Mouse (Mus musculus) adrenal gland, postnatal 10 days (tissue): ENCODE measurements around the gene Cubn. TPM values are rescaled to one million over a fixed set of nuclear protein-coding genes. Genes with fewer than 3 reads are reported as not detected.
A peak's percentile ranks its signal among the peaks of the same experiment; 100 is the strongest.

Experiments
- DNase-seq: peaks from one replicate; pipeline ENCODE4 v3.0.0; 2021; ENCODE audit warnings: mixed read lengths
- total RNA-seq, 2 experiments: library from RNA; stranded (reverse); gene quantifications; 2 replicates each; pipeline ENCODE4 v1.2.3; 2021

Gene Cubn
- total RNA-seq, 2 experiments from 2014 or later, result 0.48 to 0.58 TPM

DNA sequence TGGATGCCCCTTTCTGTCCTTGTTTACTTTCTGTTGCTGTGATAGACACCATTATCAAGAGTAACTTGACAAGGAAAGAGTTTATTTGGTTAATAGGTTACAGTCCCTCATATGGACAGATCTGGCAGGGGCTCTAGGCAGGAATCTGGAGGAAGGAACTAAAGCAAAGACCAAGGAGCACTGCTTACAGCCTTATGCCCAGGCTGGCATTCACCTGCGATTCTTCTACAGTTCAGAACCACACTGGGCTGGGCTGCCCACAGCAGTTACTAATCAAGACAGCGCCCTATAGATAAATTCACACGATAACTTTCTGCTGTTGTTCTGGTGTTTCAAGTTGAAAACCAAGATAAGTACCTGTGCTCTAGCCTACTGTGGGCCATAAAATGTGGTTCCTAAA, 138.8 kb downstream of the Cubn start:
- DNase-seq, result no peak

DNA sequence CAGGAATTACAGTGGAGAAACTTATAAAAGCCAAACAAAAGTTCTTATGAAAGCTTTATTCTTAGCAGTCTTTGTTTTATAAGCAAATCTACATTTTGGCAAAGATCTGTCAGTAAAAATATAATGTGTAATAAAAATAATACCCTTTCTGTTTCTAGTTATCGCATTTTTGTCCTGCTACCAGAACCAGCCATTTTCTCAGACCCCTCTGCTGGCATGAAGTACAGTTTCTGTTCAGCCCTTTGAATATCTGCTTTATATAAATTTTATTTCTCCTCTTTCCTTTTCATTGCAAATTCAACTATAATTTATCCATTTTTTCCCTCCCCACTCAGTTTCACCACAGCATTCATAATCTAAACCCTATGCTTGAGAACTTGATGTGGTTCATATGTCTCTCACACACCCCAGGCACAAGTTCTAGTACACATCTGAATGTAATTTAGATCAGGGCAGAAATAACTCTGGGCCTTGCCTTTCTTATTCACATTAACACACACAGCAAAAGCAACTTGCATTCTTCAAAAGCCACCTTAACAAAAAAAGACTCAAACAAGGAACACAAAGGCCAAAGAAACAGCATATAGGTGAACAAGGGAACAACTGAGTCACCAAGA, 139.4 kb downstream of the Cubn start:
- no peak for DNase-seq

DNA sequence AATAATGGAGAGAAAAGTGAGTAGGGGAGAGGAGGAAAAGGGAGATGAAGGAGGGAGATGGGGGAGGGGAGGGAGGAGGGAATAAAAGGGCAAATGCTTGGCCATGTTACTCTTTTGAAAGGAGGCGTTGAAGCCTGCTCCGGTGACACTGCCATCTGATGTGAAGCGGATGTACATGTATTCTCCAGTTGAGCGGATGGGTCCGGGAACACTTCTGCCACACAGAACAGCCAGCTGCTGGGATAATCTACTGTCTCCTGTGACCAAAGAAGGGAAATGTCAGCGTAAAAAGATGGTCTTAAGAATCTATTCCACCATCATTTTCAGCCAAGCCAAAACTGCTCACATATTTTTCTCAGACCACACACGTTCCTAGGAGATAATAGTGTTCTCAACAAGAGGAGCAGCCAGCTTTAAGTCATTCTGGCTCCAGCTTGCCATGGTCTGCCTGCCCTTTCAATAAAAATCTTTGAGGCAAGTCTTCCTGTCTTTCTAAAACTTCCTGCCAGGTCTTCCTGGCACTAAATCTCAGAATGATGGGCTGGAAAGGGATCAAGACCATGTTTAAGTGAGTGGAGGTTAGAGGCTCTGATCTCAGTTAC, 149.2 kb downstream of the Cubn start:
- no peak for DNase-seq

DNA sequence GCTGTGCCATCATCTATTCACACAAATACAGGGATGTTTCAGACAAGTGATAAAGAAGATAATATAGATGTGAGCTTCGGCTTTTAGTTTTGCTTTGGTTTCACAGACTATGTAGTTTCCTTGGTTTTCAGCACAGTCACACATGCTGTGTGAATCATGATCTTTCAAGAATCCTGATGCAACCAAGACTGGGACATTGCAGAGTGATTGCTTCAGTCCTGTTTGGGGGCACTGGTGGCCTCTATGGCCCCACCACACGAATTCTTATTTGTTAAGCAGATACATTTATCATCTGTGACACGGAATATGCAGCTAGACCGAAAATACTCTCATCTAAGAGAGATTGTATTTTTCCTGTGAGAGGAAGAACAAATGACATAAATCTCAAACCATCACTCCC, 156.2 kb downstream of the Cubn start:
- no peak for DNase-seq

DNA sequence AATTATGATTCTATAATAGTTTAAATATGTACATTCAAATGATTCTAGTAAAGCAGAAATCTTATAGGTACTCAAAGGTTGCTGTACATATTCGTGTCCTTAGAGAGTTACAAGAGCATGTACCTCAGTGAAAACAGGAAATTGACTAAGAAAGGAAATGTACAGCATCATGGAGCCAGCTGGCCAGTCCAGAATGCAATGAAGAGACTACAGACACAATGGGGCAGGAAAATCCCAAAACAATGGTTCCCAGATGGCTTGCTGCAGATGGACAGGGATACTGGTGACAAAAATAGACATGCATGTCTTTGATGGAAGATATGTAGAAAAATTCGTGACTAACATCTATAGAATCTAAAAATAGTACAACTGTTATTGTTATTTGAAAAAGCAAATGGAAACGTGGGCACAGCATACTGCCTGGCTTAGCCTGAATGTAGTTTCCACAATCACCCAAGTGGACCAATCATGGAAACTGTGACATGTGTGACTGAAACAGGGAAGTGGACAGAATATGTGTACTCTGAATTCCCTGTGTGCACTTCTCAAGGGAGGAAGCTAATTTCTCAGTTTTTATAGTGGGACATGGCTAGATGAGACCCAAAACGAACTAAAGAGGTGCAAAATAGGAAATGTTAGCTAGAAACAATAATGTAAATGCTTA, 161.7 kb downstream of the Cubn start:
- DNase-seq, result no peak

DNA sequence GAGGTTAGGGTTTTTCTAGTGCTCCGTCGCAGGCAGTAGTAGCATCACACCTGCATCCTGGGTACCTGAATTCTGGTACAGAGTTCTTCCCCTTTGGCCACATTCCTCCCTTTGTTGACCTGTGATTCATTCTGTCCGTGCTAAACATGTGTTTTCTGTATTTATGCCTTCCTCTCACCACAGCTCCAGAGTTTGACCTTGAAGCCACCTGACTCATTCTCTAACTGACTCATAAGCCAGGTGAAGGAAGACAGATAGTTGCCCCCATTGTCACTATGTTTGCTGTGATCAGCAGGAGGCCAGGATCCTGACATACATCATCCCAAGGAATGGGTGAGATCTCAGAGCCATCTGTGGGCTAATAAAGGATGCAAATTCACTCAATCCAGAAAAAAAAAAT, 188.2 kb downstream of the Cubn start:
- no peak for DNase-seq

DNA sequence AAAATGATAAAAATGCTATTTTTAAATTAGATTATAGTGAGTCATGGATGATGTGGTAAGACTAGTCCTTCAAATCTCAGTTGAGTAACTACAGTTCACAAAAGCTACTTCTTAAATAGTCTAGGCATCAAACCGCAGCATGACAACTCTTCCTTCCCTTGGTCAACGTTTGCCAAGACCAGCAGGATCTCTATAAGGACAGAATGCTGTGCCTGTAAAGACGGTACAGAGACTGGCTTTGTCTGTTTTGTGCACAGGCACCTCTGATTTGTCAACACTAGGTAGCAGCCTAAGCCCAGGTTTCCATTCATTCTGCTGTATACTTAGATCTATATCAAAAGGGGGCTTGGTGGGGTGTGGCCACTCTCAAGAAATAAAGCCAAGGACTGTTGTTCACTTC, 192.6 kb downstream of the Cubn start:
- DNase-seq, result peak; percentile 25

DNA sequence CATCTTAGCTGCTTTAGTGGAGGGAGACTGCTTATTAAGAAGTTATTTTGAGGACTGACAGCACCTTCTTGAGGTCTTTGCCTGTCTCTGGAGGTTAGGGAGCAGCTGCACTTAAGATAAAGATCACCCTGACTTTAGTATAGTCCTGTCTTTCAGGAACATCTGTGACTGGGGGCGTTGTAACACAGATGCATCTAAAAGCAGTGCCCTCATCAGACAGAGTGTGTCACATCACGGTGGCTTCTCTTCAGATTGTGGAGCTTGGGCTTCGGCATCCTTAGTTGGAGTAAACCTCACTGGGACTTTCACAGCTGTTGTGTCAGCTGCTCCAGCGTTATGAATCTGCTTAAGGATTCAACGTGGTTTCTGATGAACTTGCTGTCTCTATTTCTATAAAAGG, 193.9 kb downstream of the Cubn start:
- DNase-seq, result no peak

DNA sequence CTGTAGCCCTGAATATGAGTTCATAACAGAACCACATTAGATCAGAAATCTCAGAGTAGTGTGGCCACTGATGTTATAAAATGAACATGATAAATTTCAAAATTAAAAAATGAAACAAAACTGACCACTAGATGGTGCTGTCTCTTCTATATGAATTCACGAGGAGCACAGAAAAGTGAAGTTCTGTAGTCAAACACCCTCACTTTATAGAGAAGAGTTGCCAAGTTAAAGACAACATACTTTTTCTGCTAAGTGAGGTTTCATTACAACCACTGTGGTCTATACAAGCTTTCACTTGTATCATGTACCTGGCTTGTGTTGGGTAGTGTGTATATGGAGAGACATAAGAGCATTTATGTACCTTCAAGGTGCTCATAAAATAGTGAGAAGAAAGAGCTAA, 201.0 kb downstream of the Cubn start:
- DNase-seq, result no peak

DNA sequence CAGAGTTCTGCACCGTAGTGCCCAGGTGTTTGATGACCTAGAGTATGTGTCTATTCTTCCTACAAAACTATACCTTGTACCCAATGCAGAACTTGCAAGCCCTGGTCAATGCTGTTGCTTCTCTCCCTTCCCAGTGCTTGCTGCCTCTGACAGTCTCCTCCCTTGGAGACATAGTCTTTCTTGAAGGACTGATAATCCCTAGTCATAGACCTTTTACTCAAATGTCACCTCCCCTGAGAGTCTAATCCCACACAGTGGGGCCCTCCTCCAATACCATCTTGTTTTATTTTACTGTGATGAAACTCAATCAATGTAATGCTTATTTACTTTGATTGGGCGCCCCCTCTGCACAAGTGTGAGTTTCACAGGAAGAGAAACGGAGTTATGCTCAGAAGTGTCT, 201.5 kb downstream of the Cubn start:
- no peak for DNase-seq

DNA sequence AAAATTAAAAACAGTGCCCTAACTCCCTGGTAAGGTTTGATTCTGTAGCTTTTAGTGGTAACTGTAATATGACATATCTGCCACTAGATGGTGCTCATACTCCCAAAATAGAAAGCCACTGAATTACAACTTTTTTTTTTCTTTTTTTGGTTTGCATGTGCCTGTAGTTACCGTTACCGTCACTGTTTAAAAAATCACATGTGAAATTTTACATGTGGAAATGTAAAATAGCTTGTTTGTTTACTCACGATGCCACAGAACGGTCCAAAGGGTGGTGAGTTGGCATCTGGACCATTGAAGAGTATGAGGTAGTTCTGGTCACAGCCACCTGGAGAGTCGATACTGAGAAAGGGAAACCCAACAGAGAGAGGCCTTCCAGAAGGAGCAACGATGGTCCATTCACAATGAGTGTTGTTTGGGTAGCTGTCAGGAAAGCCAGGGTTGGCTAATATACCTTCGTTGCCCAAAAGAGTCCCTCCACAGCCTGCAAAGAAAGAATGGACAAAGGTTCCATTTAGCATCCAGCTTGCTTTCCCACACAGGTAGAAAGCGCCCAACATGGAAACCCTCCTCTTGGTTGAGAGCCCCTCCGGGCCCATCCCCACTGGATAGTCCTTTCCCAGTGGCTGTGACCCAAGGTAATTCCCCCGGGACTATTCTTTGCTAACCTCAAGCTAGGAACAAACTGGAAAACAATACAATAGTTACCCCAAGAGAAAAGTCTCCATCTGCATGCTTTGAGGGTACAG, 213.3 kb downstream of the Cubn start:
- no peak for DNase-seq

DNA sequence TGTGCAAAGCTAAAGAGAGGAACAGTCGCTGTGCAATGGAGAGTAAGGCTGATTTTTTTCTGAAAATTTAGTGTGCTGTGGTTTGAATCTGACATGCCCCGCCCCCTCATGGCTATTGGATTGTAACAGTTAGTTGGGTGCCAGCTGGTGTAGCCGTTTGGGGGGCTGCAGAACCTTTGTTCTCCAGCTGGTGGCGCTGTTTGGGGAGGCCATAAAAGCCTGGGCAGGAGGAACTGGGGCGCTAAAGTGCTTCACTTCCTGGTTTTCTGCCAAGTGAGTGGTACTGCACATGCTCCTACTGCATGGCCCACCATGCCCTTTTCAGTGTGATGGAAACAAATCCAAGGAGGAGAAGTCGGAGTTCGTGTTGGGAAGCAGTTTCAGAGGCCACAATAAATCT, 215.7 kb downstream of the Cubn start:
- DNase-seq, result no peak

DNA sequence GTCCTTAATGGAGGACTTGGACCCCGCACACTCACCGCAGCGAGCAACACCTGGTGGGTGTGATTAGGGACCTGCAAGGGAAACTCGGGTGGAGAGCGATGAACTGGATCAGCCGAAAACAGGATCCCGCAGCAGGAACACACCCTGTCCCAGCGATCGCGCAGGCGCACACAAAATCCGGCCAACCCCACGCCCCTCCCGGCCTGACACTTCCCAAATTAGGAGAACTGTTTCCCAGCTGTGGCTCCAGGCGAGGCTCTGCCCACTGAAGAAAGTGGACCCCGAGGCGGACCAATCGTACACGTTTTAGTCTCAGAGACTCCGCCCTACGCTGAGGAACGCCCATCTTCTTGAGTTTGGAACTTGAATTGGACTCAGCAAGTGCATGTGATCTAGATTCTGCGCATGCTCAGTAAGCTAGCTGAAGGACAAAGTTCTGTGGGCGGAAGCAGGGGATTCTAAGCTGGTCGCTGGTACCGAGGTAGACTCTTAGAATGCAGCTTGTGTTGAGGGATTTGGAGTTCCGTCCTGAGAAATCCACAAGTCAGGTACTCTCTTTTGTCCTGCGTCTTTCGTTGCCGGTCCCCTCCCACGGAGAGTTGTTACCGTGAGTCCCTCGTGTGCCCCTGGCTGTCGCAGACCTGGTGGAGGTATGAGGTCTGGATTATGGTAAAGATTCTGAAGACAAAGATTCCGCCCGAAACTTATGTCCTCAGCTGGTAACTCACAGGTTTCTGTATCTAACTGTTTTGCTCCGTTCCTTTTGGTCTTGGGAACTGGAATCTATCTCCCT, 220.3 kb downstream of the Cubn start, which contains the start of gene Rsu1:
TSS of gene Rsu1 (minus strand) at position 251 of the 793 bp plus-strand sequence.
- DNase-seq, result peak; percentile 94

DNA sequence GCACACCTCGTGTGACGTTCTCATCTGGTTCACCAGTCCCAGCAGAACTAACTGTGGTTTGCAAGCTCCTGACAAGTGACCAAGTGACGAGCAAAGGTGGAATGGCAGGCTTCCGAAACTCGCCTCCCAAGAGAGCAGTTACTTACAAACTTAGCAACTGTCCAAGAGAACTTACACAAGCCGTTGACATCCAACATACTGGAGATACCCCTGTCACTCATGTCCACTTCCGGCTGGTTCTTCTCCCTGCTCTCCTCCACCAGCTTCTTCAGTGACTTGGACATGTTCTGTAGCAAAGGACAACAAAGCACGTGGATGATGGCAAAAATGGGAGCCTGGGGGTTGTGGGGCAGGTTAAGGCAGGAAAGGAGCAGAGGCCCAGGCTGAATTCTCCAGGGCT, 220.9 kb downstream of the Cubn start:
- no peak for DNase-seq

DNA sequence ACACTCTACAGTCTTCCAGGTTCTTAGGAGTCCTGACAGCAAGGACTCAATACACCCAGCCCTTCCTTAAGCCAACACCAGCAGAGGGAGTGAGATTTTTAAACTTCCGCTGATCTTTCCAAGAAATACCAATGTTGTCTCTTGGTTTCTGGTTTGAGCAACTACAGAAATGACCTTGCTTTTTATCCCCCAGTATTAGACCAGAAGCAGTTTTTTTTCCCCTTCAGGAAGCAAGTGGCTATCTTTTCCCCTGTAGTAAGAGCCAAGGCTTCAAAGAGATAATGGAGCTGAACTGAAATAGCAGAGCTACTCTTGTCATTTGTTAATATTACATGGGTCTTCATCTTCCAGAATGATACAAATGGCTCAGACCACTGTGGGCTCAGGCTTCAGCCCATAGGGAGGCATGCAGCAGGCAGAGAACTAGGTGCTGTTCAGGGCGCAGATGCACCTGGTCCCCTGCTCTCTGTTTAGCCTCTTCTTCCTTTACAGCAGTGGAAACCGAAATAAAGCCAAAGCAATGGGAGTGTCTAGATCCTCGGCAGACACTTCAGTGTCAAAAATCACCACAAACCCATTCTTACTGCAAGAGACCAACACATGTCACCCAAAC, 222.8 kb downstream of the Cubn start:
- no peak for DNase-seq

DNA sequence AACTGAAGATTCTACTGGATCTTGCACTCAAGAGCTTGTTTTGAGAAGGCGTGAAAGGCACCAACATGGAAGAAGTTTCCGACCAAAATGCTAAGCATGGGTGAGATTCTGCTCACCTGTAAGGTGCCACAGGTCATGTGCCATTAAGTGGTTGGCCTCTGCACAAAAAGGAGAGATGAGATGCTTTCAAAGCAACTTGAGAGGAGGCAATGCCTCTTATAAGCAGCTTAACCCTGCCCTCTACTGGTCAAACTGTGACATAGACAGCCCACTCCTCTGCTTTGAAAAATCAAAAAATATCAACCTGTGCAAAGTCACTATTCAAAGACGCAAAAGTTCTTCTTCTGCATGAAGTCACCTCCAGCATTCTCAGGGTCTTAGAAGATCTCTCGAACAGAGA, 226.7 kb downstream of the Cubn start:
- peak; percentile 7 for DNase-seq

DNA sequence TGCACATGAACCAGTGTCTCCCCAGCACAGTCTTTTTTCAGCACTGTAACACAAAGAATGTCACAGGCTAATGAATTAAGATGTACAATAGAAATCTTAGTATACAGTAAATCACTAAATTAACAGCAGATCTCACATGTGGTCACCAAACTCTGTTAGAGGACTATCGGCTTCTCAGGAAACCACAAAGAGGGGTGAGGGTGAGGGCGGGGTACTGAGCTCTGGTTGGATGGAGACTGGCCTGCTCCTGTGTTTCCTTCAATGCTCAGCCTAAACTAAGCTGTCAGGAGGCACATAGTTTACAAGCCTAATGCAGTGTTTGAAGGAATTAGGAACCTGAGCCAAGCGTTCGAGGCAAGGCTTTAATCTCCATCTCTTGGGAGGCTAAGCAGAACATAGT, 228.5 kb downstream of the Cubn start:
- no peak for DNase-seq

DNA sequence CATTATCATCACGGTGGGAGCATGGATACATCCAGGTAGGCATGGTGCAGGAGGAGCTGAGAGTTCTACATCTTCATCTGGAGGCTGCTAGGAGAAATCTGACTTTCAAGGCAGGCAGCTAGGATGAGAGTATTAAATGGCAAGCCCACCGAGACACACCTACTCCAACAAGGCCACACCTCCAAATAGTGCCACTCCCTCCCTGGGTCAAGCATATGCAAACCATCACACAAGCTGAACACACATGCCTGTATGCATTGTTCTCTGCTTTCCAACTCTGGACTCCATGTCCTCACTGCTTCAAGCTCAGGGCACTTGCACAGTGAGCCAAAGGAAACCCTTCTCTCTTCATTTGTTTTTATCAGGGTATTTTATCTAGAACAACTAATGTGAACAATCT, 233.0 kb downstream of the Cubn start:
- DNase-seq, result no peak

DNA sequence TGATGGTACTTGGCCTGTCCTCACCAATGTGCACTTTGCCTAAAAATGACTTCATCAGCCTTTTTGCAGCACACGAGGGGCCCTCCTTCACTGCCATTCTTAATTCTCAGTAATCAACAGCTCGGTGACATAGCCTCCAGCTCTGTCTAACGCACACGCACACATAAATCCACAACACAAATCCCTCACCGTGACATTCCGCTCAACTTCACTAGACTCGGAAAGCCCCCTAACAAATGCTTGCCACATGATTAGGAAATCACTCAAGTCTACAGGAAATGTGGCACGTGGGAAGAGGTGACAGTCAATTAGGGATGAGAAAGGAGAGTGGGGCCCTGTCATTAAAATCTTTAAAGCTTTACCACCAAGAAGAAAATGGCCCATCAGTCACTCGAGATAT, 250.9 kb downstream of the Cubn start:
- no peak for DNase-seq

DNA sequence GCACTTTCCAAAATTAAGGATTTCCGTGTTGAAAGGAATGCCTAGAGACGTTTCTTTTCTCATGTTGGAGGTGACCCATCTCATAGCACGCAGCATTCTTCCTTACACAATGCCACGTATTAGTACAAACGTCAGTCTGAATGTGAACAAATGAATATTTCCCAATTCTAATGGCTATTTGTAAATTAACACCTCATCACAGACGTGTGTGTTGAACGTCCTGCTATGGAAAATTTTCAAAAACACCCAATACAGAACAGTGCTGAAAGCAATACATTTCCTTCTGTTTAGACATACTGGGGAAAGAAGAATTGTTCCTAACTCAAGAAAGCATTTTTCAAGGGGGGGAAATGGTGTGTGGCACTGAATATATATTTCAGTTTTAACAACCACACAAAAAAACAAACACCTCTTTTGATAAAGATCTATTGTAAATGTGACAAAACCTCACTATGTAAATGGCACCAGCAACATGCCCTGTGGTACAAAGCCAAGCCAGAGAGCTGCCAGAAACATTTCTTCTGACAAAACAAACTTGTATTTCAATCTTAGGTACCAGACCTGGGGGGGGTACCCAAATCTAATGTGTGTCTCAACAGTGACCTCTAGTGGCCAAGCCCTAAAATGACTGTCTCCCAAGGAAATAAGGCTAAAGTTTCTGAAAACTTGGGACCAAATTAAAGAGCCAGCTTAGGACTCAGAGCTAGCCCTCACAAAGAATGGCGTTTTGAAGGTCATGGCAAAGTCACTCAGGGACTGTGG, 254.3 kb downstream of the Cubn start:
- DNase-seq, result peak; percentile 63

DNA sequence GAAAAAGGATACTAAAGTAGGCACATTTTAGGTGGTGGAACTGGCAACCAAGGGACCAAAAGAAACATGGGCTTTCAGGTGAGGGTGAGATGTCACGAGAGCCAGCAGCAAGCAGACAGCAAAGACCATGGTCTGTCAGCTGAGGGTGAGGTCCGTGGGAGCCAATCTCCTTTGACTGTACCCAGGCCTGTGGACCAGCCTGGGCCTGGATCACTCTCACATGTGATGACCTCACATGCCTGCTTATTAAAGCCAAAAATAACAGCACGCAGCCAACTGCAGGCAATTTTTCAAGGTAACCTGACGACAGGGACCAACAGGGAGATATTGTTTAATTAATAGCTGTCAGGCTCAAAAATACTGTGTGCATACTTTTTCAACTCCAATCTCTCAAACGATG, 255.9 kb downstream of the Cubn start:
- DNase-seq, result peak; percentile 60
